Mouse (Mus musculus): Measurements from ENCODE around the gene Rnf44.

Gene Rnf44

DNA sequence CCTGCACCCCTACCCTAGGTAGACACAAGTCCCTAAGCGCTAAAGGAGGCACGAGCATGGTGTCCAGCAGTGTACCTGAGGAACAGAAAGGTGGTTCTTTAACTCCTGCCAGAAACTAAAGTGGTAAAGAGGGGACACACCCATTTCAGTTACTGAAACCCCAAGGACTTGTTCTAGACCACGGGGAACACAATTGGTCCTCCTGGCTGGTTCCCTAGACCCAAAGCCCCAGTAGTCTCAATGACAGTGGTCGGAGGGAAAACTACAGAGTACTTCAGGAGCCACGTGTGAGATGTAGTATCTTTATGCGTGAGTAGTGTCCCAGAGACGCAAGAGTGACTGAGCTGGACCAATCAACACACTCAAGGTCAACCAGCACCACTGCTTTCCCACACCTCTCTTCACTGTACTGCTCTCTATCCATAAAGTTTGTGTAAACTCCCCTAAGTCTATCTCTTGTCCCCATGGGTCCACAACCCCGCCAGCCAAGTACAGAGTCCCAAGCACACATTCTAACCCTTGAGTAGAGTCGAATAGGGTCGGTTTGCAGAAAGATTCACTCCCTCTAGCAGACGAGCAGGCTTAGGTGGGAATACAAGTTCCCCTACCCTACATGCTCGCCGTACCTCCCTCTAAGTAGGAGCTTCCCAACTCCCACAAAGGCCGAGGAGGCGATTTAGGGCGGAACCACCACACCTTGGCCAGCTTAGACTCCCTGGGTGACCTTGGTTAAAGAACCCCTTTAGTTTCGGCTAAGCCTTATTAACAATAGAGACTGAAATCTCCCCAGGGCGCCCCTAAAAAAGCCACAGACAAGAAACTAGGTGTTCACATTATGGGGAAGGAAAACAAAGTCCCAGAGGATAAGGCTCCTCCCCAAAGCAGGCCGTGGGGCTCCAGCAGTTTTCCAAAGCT is 7.3 kb downstream of the Rnf44 start:
- no peak for DNase-seq

DNA sequence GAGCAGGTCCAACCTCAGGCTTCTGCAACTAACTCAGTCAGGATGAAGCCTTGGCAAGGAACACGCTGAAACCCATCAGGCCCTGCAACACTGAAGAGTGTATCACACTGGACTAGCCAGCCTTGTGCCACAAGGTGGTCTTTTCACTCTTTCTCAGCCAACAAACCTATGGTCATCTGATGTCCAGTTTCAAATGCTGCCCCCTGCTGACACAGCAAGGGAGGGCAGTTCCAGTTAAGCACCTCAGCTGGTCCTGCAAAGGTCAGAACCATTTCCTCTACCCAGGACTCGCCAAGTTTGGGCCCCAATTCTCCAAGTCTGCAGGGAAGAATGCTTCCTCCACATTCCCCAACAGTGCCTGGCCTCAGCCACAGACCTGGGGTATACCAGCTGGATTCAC is 8.5 kb downstream of the Rnf44 start:
- peak in 1 of 2 experiments; percentile 70 for DNase-seq

DNA sequence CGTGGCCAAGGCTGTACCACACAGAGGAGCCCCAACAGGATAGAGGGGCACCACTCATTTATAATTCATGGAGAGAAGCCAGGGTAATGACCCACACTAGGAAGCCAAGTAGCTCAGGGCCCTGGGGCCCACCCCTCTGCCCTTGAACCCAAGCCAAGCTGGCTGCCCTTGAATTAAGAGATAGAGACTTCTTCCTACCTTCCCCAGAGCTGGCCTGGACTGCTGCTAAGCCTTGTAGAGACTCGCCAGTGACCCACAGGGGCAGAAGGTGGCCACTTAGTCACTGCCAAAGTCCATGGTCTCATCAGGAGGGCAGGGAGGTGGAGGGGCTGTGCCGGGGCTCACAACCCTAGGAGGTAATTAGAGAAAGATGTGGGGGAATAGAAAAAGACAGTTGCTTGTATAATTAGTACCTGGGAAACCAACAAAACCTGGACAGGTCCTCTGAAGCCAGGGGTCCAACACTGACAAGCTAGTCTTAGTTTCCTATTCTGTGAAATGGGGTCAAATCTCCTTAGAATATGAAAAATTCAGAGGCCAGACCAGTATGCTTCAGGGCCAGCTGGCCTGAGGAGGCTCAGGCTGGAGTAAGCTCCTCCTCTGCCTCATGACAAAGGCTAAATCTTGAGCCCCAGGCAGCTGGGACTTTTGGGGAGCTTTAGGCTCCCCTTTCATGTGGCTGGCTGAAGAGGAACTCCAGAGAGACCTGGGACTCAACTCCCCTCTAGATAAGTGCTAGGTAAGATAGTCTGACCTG is 9.4 kb downstream of the Rnf44 start:
- DNase-seq = no peak

DNA sequence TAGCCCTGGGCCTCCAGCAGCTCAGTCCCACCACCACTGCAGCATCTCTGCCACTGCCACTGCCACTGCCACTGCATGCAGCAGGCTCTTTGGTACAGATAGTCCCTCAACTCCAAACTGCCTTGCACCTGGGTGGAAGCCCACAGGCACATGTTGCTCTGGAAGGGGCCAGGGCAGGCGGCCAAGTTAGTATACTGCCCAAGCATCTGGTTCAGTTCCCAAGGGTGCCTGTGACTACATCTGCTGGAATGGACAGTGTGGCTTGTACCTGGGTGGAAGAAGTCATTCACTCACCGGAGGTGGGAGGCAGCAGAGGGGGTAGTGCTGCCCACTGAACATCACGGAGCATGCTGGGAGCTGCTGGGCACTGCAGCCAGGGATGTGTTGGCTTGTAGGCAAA is 10.4 kb downstream of the Rnf44 start:
- no peak for DNase-seq

DNA sequence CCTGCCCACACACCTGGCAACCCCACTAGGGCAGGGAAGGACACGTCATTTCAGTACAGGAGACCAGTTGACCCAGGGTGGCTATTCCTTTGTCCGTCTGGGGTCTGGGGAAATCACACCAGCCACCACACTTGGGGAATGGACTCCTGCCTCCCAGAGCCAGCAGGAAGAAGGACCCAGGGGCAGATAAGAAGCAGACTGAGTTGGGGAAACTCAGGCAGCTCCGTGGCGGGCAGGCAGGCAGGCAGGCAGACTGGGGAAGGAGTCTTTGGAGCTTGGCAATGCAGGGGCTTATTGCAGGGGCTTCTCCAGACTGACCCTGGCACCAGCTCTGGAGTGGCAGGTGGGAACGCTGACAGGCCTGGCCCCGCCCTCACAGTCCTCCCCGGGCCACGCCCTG is 12.4 kb downstream of the Rnf44 start:
- DNase-seq = no peak

DNA sequence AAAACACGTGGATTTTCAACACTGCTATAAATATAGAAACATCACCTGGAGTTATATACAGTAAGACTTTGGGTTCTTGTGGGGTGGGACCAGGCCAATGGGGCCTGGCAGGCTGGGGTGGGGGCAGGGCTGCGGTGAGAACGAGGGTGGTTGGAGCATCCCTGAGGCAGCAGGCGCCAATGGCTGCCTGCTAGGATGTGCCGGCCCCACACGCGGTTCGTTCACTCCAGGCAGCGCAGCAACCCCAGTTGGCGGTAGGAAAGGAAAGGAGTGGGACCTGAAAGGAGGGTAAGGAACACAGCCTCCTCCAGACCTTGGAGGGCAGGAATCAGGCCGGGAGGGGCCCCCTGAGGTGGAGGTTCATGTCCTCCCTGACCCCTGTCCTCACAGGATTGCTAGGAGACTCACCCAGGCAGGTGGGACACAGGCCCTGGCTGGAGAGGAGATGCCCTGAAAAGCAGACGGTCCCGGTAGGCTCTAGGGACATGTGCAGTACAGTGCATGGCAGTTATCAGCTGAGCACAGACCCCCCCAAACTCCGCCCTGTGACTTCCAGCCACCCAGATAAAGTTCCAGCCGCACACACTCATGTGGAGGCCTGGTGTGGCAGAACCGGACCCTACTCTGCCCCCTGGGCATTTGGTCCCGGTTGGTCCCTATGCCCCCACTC is 13.4 kb downstream of the Rnf44 start:
- no peak for DNase-seq

DNA sequence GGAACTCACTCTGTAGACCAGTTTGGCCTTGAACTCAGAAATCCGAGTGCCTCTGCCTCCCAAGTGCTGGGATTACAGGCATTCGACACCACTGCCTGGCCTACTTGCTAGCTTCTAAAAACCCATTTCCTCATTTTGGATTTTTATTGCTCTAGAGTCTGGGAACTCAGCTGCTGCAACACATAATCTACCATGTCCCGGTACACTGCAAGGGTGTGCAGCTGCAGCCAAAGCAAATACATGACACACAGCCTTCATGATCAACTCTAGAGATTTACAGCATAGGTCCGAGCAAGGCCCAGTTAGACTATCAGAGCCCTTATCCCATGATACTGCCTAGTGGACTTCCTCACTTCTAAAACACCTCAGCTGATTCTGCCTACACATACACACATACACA is 15.4 kb downstream of the Rnf44 start:
- no peak for DNase-seq

DNA sequence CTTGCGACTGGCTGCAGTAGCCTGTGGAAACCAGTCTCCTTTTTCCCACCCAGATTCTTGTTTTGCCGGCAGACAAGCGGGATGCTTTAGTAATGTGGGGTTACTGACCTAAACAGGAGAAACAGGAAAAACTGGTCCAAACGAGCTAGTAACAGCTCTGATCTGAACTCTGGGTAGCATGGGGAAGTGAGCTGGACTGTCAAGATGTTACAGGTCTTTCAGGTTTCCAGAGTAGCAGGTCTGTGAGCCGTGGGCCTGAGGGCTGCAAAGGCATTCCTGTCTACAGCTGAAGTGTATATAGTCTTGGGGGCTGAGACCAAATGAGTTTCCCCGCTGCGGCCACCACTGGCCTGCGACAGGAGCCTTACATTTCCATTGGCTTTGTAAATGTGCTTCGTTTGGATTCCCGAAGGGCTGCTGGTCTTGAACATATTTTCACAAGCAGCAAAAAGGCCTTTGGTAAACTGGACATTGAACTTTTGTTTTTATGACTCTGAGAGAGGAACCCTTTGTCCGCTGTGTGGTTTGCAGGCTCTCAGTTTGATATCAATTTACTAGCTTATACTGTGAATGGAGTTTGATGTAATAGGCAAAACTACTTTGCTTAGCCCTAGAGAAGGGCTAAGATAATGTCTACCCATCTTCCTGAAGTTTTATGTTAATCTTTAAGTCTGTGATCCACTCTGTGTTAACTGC is 17.7 kb downstream of the Rnf44 start:
- no peak for DNase-seq

DNA sequence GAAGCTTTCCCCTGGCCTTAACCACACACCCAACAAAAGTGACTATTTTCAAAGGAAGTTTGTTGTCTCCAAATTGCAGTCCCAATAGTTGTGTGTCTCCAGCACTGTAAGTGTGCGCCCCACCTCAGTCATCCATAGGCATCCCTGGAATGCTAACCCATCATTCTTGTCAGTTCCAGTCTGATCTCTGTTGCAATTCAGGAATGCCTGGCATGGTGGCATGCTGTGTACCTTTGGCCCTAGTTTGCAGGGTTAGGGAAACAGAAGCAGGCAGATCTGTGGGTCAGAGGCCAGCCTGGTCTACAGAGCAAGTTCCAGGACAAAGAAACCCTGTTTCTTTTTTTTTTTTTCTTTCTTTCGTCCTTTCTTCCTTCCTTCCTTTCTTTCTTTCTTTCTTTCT is 23.2 kb downstream of the Rnf44 start:
- DNase-seq = peak in 1 of 2 experiments; percentile 75

DNA sequence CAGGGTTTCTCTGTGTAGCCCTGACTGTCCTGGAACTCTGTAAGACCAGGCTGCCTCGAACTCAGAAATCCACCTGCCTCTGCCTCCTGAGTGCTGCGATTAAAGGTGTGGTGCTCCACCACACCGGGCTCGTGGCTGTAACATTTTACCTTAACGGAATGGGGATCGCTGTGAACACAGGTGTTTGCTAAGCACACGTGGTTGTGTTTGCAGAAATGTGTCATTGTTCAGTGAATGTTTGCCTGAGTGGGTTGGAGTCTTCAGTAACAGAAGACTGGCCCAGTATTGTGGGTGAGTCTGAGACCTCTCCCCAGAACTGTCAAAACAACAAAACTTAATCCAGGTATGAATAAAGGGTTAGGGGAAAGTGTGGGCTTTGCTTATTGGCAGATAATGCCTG is 28.6 kb downstream of the Rnf44 start:
- no peak for DNase-seq

DNA sequence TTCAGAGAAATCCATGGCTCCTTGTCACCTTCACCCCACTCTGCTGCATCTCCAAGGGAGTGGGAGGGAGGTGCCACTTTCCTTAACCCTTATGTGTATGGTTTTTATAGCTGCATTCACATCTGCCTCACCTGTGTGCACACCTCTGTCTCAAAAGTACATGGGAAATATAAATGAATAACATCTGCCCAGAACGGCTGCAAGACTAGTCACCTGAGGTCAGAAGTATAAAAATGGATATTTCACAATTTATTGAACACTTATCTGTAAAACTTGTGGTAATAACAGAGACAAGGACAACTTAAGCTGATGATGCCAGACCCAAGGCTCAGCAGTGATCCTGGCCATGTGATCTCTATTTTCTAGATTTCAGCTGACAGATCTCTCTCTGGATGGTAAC is 29.2 kb downstream of the Rnf44 start:
- no peak for DNase-seq

DNA sequence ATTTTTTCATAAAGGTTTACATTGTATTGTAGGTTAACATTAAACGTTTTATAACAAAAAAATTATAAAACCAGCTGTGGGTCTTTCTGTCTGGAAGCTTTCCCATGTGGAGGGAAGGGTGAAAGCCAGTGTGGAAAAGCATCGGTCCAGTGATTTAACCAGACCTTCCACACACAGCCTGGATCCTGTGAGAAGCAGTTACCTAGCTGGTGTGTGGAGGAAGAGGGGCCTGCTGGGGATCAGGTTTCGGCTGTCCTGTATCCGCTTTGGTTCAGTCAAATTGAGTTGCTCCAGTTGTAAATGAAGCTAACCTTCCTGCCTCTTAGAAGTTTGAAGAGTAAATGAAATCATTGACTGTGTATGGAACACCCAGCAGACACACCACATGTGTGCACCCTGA is 29.7 kb downstream of the Rnf44 start:
- DNase-seq = no peak

DNA sequence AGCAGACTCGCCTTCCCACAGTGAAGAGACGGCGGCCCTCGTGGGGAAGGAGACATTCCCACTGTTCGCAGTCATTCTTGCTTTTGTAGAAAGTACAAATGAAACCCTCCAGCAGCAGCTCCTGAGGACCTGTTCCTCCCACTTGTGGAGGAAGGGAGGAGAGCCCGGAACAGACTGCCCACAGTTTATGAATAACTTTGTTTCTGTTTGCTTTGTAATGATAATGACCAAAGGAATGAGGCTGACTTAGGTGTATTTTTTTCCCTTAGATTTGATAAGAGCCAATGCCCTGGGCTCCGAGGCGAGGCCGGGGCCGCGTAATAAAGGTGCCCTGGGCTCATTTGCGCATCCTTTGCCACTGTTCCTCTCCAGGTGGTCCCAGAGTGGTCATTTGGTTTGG is 32.3 kb downstream of the Rnf44 start:
- DNase-seq = no peak

DNA sequence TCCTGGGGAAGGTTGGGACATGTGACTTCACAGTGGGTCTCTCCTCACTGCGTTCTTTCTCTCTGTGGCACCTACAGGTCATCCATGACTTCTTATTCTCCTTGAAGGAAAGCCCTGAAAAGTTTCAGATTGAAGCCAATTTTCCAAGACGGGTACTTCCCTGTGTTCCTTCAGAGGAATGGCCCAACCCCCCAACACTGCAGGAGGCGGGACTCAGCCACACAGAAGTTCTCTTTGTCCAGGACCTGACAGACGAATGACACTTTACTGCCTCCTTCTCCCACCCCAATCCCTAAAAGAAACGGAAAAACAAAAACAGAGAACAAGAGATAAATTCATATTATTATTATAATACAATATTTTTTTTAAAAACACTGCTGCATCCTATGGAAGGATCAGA is 32.8 kb downstream of the Rnf44 start:
- no peak for DNase-seq

DNA sequence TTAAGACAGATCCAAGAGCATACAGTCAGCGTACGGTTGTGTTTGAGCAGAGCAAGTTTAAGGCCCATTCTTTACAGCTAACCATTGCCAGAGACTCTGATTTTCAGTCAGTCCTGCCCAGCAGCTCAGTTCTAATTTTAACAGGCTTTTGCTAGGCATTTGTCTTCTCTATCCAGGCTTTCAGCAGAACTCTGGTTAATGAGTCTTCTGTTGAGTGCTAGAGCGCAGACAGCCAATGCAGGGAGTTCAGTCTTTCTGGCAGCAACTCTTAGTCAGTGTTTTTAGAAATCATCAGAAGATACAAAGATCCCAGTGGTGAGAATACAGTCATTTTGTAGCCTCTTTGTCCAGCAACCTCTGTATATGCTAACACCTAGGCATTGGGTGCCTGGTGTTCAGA is 43.2 kb downstream of the Rnf44 start:
- DNase-seq = peak; percentile 21 to 42

DNA sequence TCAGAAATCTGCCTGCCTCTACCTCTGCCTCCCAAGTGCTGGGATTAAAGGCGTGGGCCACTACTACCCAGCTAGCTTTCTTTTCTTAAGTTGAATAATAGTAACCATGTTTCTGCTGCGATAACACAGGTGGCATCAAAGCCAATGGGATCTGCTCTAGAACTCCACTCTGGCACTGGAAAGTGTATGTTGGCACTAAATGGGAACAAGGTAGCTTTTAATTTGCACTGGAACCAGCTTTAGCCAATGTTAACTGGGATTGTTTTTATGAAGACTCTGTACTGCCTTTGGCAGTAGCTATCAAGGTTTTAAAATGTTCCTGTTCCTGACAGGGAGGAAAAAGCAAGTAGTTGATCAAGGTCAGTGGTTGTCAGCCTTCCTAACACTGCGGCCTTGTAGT is 58.7 kb downstream of the Rnf44 start:
- DNase-seq = no peak

DNA sequence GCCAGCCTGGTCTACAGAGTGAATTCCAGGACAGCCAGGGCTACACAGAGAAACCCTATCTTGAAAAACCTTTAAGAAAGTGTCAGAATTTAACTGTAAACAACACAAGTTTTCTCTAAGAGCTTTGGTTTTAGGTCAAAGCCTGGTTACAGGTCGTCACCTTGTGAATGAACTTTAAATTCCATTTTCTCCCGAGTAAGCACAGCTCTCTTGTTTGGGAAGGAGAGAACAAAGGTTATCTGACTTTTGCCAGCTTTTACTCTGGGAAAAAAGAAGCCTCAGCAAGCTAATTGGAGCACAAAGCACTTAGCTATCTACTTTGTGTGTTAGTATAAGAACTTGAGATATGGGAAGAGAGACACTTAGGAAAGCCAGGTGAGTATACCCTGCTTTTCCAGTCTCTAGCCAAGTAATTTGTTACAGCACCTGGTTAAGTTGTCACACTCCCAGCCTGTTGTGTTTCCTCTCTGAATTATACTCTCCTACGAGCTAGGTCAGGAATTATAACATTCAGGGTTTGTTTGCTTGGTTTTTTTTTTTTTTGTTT is 60.9 kb downstream of the Rnf44 start:
- DNase-seq = peak; percentile 21 to 53
